Mouse (Mus musculus): Measurements from ENCODE around the gene Gipc3. TPM values are rescaled to one million over a fixed set of nuclear protein-coding genes. Genes with fewer than 3 reads are reported as not detected.
A peak's percentile ranks its signal among the peaks of the same experiment; 100 is the strongest.

Gipc3 gene
- 0.09 TPM in 2 replicates for polyA plus RNA-seq (2015; fragmentation: Nextera tagmentation; extraction: Ambion mirVana)

- Histone ChIP-seq H3K4me3 (ENCODE audit: low read length) (peak within 1 kb of the TSS; percentile 54), H3K9me3 (ENCODE audit: low read length) (no peaks in the 10 kb centered on the region), H3K36me3 (ENCODE audit: insufficient read depth, low read length) (peaks cover 3% of the 10 kb centered on the region; the same call in 1 of the 2 replicates), H3K27ac (ENCODE audit: low read length) (no peak within 1 kb of the TSS), H3K4me2 (replicated peaks; ENCODE audit: low read depth, low read length) (peak within 1 kb of the TSS; percentile 83), H3K4me1 (ENCODE audit: insufficient read depth, low read length) (peaks cover 20% of the 10 kb centered on the region), H3K27me3 (ENCODE audit: insufficient read depth, low read length) (peaks cover 37% of the 10 kb centered on the region), H3K9ac (replicated peaks; ENCODE audit: low read length) (peak within 1 kb of the TSS; percentile 69)
- no peak for ATAC-seq (ENCODE audit: low FRiP score, low TSS enrichment)
- 2% methylated on average over 62 of the region's 67 CpGs for WGBS
These were observed at the start of gene Gipc3 for GRCm38 (mm10) chr10:81342686-81343505. TSS of gene Gipc3 (minus strand) at chr10:81343266.

DNA sequence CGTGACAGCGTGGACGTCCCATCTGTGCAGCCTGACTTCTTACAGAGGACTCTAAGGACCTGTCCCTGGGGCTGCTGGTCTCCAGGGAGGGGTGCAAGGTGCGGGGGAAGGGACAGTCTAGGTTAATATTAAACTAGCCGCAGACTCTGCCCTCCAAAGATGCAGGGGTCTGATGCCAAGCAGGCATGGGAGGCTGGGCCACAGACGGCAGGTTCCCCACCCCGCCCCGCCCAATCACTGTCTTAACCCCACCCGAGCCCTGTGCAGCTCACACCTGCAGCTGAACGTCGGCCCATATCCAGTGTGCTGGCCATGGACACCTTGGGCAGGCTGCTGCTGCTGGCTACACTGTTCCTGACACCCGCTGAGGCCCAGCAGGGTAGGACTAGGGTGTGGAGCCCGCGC is 49.7 kb upstream of the Gipc3 start, which contains the start of gene Smim24:
Smim24 (plus strand) TSS at position 271 of the 405 bp plus-strand sequence.
- WGBS = 61% methylated on average over 14 of the region's 14 CpGs
- Histone ChIP-seq H3K27ac (ENCODE audit: low read length) (peak within 1 kb of the TSS; percentile 44), H3K9me3 (ENCODE audit: low read length) (no peaks in the 10 kb centered on the region), H3K36me3 (ENCODE audit: insufficient read depth, low read length) (peaks cover 18% of the 10 kb centered on the region), H3K4me2 (replicated peaks; ENCODE audit: low read depth, low read length) (peak within 1 kb of the TSS; percentile 56), H3K9ac (replicated peaks; ENCODE audit: low read length) (peak within 1 kb of the TSS; percentile 62), H3K4me3 (ENCODE audit: low read length) (peak within 1 kb of the TSS; percentile 36), H3K4me1 (ENCODE audit: insufficient read depth, low read length) (peaks cover 35% of the 10 kb centered on the region), H3K27me3 (ENCODE audit: insufficient read depth, low read length) (no peaks in the 10 kb centered on the region)
- ATAC-seq (ENCODE audit: low FRiP score, low TSS enrichment) = peak; percentile 52

DNA sequence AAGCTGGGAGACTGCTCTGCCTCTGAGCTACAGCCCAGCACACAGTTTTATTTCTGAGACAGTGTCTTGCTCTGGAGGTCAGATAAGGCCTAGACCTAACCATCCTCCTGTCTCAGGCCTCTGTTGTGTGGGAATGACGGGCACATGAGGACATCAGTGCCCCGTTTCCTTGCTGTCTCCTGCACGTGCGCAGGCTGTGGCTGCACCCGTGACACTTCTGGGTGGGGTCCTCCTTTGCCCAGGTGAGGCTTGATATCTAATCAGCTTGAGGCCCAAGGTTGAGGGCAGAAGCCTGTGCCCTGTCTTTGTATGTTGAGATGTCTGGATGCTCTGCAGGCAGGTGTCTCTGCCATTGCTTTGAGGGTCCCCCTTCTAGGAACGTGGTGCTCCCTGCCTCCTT is 49.2 kb upstream of the Gipc3 start:
- H3K27ac ChIP-seq (ENCODE audit: low read length) = no peak overlapping the region

GRCm38 (mm10) chr10:81390678-81390965 is 47.6 kb upstream of the Gipc3 start:
- no peak overlapping the region for H3K9ac ChIP-seq (replicated peaks; ENCODE audit: low read length)
- H3K27ac ChIP-seq (ENCODE audit: low read length) = no peak overlapping the region
- H3K27me3 ChIP-seq (ENCODE audit: insufficient read depth, low read length) = no peaks in the 10 kb centered on the region
- H3K36me3 ChIP-seq (ENCODE audit: insufficient read depth, low read length) = peaks cover 29% of the 10 kb centered on the region
- WGBS = 93% methylated on average over 13 of the region's 13 CpGs
- peaks cover 33% of the 10 kb centered on the region for H3K4me1 ChIP-seq (ENCODE audit: insufficient read depth, low read length)
- ATAC-seq (ENCODE audit: low FRiP score, low TSS enrichment) = no peak
- no peaks in the 10 kb centered on the region for H3K9me3 ChIP-seq (ENCODE audit: low read length)
- no peak overlapping the region for H3K4me2 ChIP-seq (replicated peaks; ENCODE audit: low read depth, low read length)
- no peak overlapping the region for H3K4me3 ChIP-seq (ENCODE audit: low read length)

More for the DNA sequence above, 49.2 kb upstream of the Gipc3 start:
- WGBS = 85% methylated on average over 6 of the region's 6 CpGs
- H3K9ac ChIP-seq (replicated peaks; ENCODE audit: low read length) = no peak overlapping the region
- H3K4me1 ChIP-seq (ENCODE audit: insufficient read depth, low read length) = peaks cover 35% of the 10 kb centered on the region
- no peaks in the 10 kb centered on the region for H3K9me3 ChIP-seq (ENCODE audit: low read length)
- ATAC-seq (ENCODE audit: low FRiP score, low TSS enrichment) = no peak
- H3K4me3 ChIP-seq (ENCODE audit: low read length) = no peak overlapping the region
- no peak overlapping the region for H3K4me2 ChIP-seq (replicated peaks; ENCODE audit: low read depth, low read length)
- peaks cover 23% of the 10 kb centered on the region for H3K36me3 ChIP-seq (ENCODE audit: insufficient read depth, low read length)
- no peaks in the 10 kb centered on the region for H3K27me3 ChIP-seq (ENCODE audit: insufficient read depth, low read length)

- Histone ChIP-seq H3K4me3 (ENCODE audit: low read length) (no peak overlapping the region), H3K9ac (replicated peaks; ENCODE audit: low read length) (peak overlapping the region; percentile 31), H3K27ac (ENCODE audit: low read length) (peak overlapping the region; percentile 44; the same call in 1 of the 2 replicates), H3K4me1 (ENCODE audit: insufficient read depth, low read length) (peaks cover 39% of the 10 kb centered on the region), H3K27me3 (ENCODE audit: insufficient read depth, low read length) (no peaks in the 10 kb centered on the region), H3K36me3 (ENCODE audit: insufficient read depth, low read length) (peaks cover 29% of the 10 kb centered on the region), H3K9me3 (ENCODE audit: low read length) (no peaks in the 10 kb centered on the region), H3K4me2 (replicated peaks; ENCODE audit: low read depth, low read length) (no peak overlapping the region)
- peak; percentile 37 for ATAC-seq (ENCODE audit: low FRiP score, low TSS enrichment)
- 58% methylated on average over 23 of the region's 23 CpGs for WGBS
These were observed 47.0 kb upstream of the Gipc3 start for GRCm38 (mm10) chr10:81389801-81390677.

GRCm38 (mm10) chr10:81389373-81389772 is 46.3 kb upstream of the Gipc3 start:
- H3K27ac ChIP-seq (ENCODE audit: low read length) = peak overlapping the region; percentile 44; the same call in 1 of the 2 replicates
- ATAC-seq (ENCODE audit: low FRiP score, low TSS enrichment) = no peak; the same call in 1 of the 2 replicates
- no peak overlapping the region; the same call in 1 of the 2 replicates for H3K9ac ChIP-seq (replicated peaks; ENCODE audit: low read length)

DNA sequence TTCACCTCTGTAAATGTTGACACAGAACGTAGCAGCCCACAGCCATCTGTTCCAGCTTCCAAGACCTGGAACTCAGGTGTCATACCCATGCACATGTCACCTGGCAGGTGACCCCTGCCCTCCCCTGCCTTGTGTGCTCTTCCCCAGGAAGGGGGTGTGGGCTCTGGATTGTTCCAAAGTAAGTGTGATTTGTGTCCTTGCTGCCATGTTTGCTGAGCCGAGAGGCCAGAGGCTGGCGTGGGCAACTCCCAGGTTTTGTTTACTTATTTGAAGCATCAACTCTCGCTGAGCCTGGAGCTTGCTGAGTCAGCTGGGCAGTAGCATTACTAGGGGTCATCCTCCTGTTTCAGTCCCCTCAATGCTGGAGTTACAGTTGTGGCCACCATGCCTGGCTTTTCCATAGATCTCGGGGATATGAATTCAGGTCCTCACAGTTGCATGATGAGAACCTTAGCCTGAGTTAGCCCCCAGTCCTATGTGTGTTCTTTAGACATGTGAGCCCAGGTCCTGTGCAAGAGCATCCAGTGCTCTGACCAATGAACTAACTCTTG is 45.5 kb upstream of the Gipc3 start, which contains the start of gene Gm48552:
Gm48552 (plus strand) TSS at position 501 of the 551 bp plus-strand sequence.
- WGBS = 69% methylated on average over 5 of the region's 5 CpGs
- Histone ChIP-seq H3K4me3 (ENCODE audit: low read length) (no peak within 1 kb of the TSS), H3K36me3 (ENCODE audit: insufficient read depth, low read length) (peaks cover 29% of the 10 kb centered on the region), H3K4me2 (replicated peaks; ENCODE audit: low read depth, low read length) (no peak within 1 kb of the TSS), H3K27me3 (ENCODE audit: insufficient read depth, low read length) (no peaks in the 10 kb centered on the region), H3K27ac (ENCODE audit: low read length) (peak within 1 kb of the TSS; percentile 44; the same call in 1 of the 2 replicates), H3K9ac (replicated peaks; ENCODE audit: low read length) (peak within 1 kb of the TSS; percentile 5; the same call in 1 of the 2 replicates), H3K9me3 (ENCODE audit: low read length) (no peaks in the 10 kb centered on the region), H3K4me1 (ENCODE audit: insufficient read depth, low read length) (peaks cover 35% of the 10 kb centered on the region)
- no peak for ATAC-seq (ENCODE audit: low FRiP score, low TSS enrichment)

More at GRCm38 (mm10) chr10:81389373-81389772, 46.3 kb upstream of the Gipc3 start:
- Histone ChIP-seq H3K9me3 (ENCODE audit: low read length) (no peaks in the 10 kb centered on the region), H3K4me3 (ENCODE audit: low read length) (no peak overlapping the region), H3K4me1 (ENCODE audit: insufficient read depth, low read length) (peaks cover 41% of the 10 kb centered on the region), H3K4me2 (replicated peaks; ENCODE audit: low read depth, low read length) (no peak overlapping the region), H3K27me3 (ENCODE audit: insufficient read depth, low read length) (no peaks in the 10 kb centered on the region), H3K36me3 (ENCODE audit: insufficient read depth, low read length) (peaks cover 29% of the 10 kb centered on the region)
- WGBS = 50% methylated on average over 3 of the region's 3 CpGs

GRCm38 (mm10) chr10:81387716-81388115 is 44.6 kb upstream of the Gipc3 start:
- Histone ChIP-seq H3K4me2 (replicated peaks; ENCODE audit: low read depth, low read length) (no peak overlapping the region), H3K27me3 (ENCODE audit: insufficient read depth, low read length) (no peaks in the 10 kb centered on the region), H3K4me1 (ENCODE audit: insufficient read depth, low read length) (peaks cover 27% of the 10 kb centered on the region), H3K36me3 (ENCODE audit: insufficient read depth, low read length) (peaks cover 29% of the 10 kb centered on the region), H3K27ac (ENCODE audit: low read length) (no peak overlapping the region), H3K9me3 (ENCODE audit: low read length) (no peaks in the 10 kb centered on the region), H3K9ac (replicated peaks; ENCODE audit: low read length) (no peak overlapping the region), H3K4me3 (ENCODE audit: low read length) (no peak overlapping the region)
- ATAC-seq (ENCODE audit: low FRiP score, low TSS enrichment) = no peak
- 94% methylated on average over 20 of the region's 20 CpGs for WGBS

GRCm38 (mm10) chr10:81385603-81386306 is 42.7 kb upstream of the Gipc3 start:
- peak overlapping the region; percentile 89 for H3K9ac ChIP-seq (replicated peaks; ENCODE audit: low read length)
- 80% methylated on average over 22 of the region's 22 CpGs for WGBS
- H3K27ac ChIP-seq (ENCODE audit: low read length) = 0 out of 2 replicates have a peak overlapping the region, but pooled peaks have one; percentile 12

More at GRCm38 (mm10) chr10:81385603-81386306, 42.7 kb upstream of the Gipc3 start:
- Histone ChIP-seq H3K4me1 (ENCODE audit: insufficient read depth, low read length) (peaks cover 22% of the 10 kb centered on the region), H3K27me3 (ENCODE audit: insufficient read depth, low read length) (no peaks in the 10 kb centered on the region), H3K4me3 (ENCODE audit: low read length) (peak overlapping the region; percentile 94), H3K4me2 (replicated peaks; ENCODE audit: low read depth, low read length) (peak overlapping the region; percentile 94), H3K9me3 (ENCODE audit: low read length) (no peaks in the 10 kb centered on the region), H3K36me3 (ENCODE audit: insufficient read depth, low read length) (peaks cover 29% of the 10 kb centered on the region)
- ATAC-seq (ENCODE audit: low FRiP score, low TSS enrichment) = no peak

Measured in kidney, embryonic 16.5 days (tissue).